Comparison of ENCODE assay signal across 18 mouse cellular contexts in the genomic region with DNA sequence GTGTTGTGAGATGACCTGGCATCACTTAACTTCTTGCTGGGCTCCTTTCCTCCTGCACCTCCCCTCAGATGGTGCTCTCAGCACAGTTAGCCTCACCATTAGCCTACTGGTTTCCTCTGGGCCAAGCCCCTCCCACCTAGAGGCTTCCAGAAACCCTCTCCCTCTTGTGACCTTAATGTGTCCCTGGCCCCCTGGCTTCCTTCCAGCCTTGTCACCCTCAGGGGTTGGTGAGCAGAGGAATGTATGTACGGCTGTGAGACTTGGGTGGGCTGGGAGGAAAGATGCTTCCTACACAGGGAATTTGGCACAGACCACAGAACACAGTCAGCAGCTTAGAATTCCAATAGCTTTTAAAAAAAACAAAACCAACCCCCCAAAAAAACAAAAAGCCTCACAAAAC. TPM values are rescaled to one million over a fixed set of nuclear protein-coding genes. Genes with fewer than 3 reads are reported as not detected.
DNase-seq lines count a peak whose midpoint lies in the region; ATAC-seq and TF ChIP-seq lines count a peak whose summit lies in the region.
"Had no signal": no experiment of that assay in that cellular context is flagged by ENCODE, and none has a peak within 500 bp of the region (broad histone marks: within the 10 kb centered on the region; RNA-seq: fewer than 3 reads in every experiment).

No protein-coding gene starts in this region.

- no peak overlapping the region for H3K4me3 ChIP-seq in kidney, adult 2 months (ENCODE audit: insufficient read depth, low read depth, low read length)
- H3K4me3 ChIP-seq in kidney, embryonic 15.5 days (replicated peaks), result no peak overlapping the region
- no peak overlapping the region for H3K4me3 ChIP-seq in lung, postnatal 0 days (ENCODE audit: low read depth, low read length)
- H3K4me3 ChIP-seq: forebrain, embryonic 10.5 days; left cerebral cortex, adult 2 months; limb, embryonic 12.5 days; liver, embryonic 15.5 days; neural tube, embryonic 13.5 days had no signal

- ATAC-seq in kidney, embryonic 15.5 days (replicated peaks; ENCODE audit: low FRiP score), result no peak
- no peak for ATAC-seq in lung, postnatal 0 days

- no peak overlapping the region for H3K27ac ChIP-seq in kidney, adult 2 months (ENCODE audit: insufficient read depth, low read depth, low read length)
- no peak overlapping the region for H3K27ac ChIP-seq in kidney, embryonic 15.5 days
- no peak overlapping the region for H3K27ac ChIP-seq in lung, postnatal 0 days (ENCODE audit: low read length)
- H3K27ac ChIP-seq: forebrain, embryonic 10.5 days; left cerebral cortex, adult 2 months; limb, embryonic 12.5 days; liver, embryonic 15.5 days; neural tube, embryonic 13.5 days had no signal

- H3K9me3 ChIP-seq in kidney, embryonic 15.5 days (replicated peaks), result no peaks in the 10 kb centered on the region
- H3K9me3 ChIP-seq in lung, postnatal 0 days (ENCODE audit: low read length), result no peaks in the 10 kb centered on the region
- H3K9me3 ChIP-seq: forebrain, embryonic 10.5 days; limb, embryonic 12.5 days; liver, embryonic 15.5 days; neural tube, embryonic 13.5 days had no signal

- TF ChIP-seq EP300 in lung, postnatal 0 days (IDR thresholded peaks at IDR 0.05), result no peak

- no peak for TF ChIP-seq POLR2A in kidney, adult 2 months (IDR thresholded peaks at IDR 0.05; ENCODE audit: low read depth, low read length)

- H3K27me3 ChIP-seq in kidney, adult 2 months (replicated peaks; ENCODE audit: control insufficient read depth, insufficient read depth, low read length), result no peaks in the 10 kb centered on the region
- H3K27me3 ChIP-seq in kidney, embryonic 15.5 days, result no peaks in the 10 kb centered on the region
- H3K27me3 ChIP-seq in lung, postnatal 0 days (replicated peaks; ENCODE audit: insufficient read depth, low read length), result no peaks in the 10 kb centered on the region
- H3K27me3 ChIP-seq: CH12.LX; limb, embryonic 12.5 days; liver, embryonic 15.5 days; neural tube, embryonic 13.5 days had no signal

- H3K36me3 ChIP-seq in kidney, adult 2 months (ENCODE audit: control insufficient read depth, insufficient read depth, low read length), result no peaks in the 10 kb centered on the region
- peaks cover 41% of the 10 kb centered on the region for H3K36me3 ChIP-seq in kidney, embryonic 15.5 days
- peaks cover 2% of the 10 kb centered on the region; the same call in 1 of the 2 replicates for H3K36me3 ChIP-seq in lung, postnatal 0 days (ENCODE audit: insufficient read depth, low read length)

- no peak overlapping the region for H3K4me2 ChIP-seq in kidney, embryonic 15.5 days
- no peak overlapping the region for H3K4me2 ChIP-seq in lung, postnatal 0 days (replicated peaks; ENCODE audit: low read depth, low read length)
- H3K4me2 ChIP-seq: limb, embryonic 12.5 days; liver, embryonic 15.5 days; neural tube, embryonic 13.5 days had no signal

- H3K9ac ChIP-seq in kidney, embryonic 15.5 days, result no peak overlapping the region
- no peak overlapping the region for H3K9ac ChIP-seq in lung, postnatal 0 days (replicated peaks; ENCODE audit: low read depth)
- H3K9ac ChIP-seq: limb, embryonic 12.5 days; liver, embryonic 15.5 days; neural tube, embryonic 13.5 days had no signal

- WGBS in kidney, adult 2 months, result 43% methylated on average over 1 of the region's 1 CpGs
- 45% methylated on average over 1 of the region's 1 CpGs for WGBS in kidney, embryonic 15.5 days
- 48% methylated on average over 1 of the region's 1 CpGs for WGBS in lung, postnatal 0 days

- H3K4me1 ChIP-seq in kidney, adult 2 months (ENCODE audit: control insufficient read depth, insufficient read depth, low read length), result no peaks in the 10 kb centered on the region
- H3K4me1 ChIP-seq in kidney, embryonic 15.5 days, result peaks cover 16% of the 10 kb centered on the region; the same call in 1 of the 2 replicates
- no peaks in the 10 kb centered on the region for H3K4me1 ChIP-seq in lung, postnatal 0 days (ENCODE audit: insufficient read depth, low read depth, low read length)
- H3K4me1 ChIP-seq: forebrain, embryonic 10.5 days; neural tube, embryonic 13.5 days had no signal

- no peak for TF ChIP-seq CTCF in kidney, adult 2 months (conservative IDR thresholded peaks at IDR 0.05; ENCODE audit: insufficient read depth, insufficient read length, low read depth, low read length)
- no peak for TF ChIP-seq CTCF in lung, postnatal 0 days (IDR thresholded peaks at IDR 0.05)

- peak; percentile 46 for DNase-seq in adrenal gland, adult 2 months
- no peak for DNase-seq in adrenal gland, postnatal 4 days (ENCODE audit: low spot score in 2 of 2)
- DNase-seq in kidney, adult 2 months, result peak; percentile 34
- DNase-seq in lung, postnatal 4 days, result peak; percentile 37 to 72
- no peak for DNase-seq in lung, postnatal 0 days (ENCODE audit: low spot score)
- DNase-seq in left cerebral cortex, adult 11 months (ENCODE audit: low spot score), result no peak
- no peak for DNase-seq in adipocyte (ENCODE audit: low spot score)
- DNase-seq: adrenal gland, postnatal 10 days; cerebellum, adult 2 months; gastrocnemius, postnatal 10 days; thymus, adult 2 months had no signal

RNA-seq across cellular contexts. Expression of gene Slc7a5, which starts 26.7 kb away (rescaled TPM):
- 10 to 100 TPM; 38.9 to 46.4 TPM for total RNA-seq in adrenal gland, adult 2 months (2021)
- polyA plus RNA-seq in adrenal gland, adult 2 months (2012; rRNA removed), result 93.9 and 97.5 TPM in 2 replicates
- 10 to 100 TPM; 56.2 to 59.0 TPM for total RNA-seq in adrenal gland, postnatal 4 days (2021)
- polyA plus RNA-seq in kidney, adult 2 months (2012; rRNA removed), result 4.3 and 4.6 TPM in 2 replicates
- 16.7 and 19.3 TPM in 2 replicates for polyA plus RNA-seq in kidney, embryonic 15.5 days (2015; fragmentation: Nextera tagmentation; extraction: Ambion mirVana)
- 4.3 and 7.5 TPM in 2 replicates for polyA plus RNA-seq in lung, postnatal 0 days (2015; fragmentation: Nextera tagmentation; extraction: Ambion mirVana)

RNA-seq across cellular contexts. Expression of gene Klhdc4, which starts 51.4 kb away (rescaled TPM):
- total RNA-seq in adrenal gland, adult 2 months (2021), result 10 to 100 TPM; 17.2 to 25.6 TPM
- polyA plus RNA-seq in adrenal gland, adult 2 months (2012; rRNA removed), result 12.2 and 14.9 TPM in 2 replicates
- total RNA-seq in adrenal gland, postnatal 4 days (2021), result 10 to 100 TPM; 29.9 TPM
- polyA plus RNA-seq in kidney, adult 2 months (2012; rRNA removed), result 14.6 and 16.4 TPM in 2 replicates
- 42.7 and 45.5 TPM in 2 replicates for polyA plus RNA-seq in kidney, embryonic 15.5 days (2015; fragmentation: Nextera tagmentation; extraction: Ambion mirVana)
- polyA plus RNA-seq in lung, postnatal 0 days (2015; fragmentation: Nextera tagmentation; extraction: Ambion mirVana), result 22.9 and 28.4 TPM in 2 replicates

Comparison
In these comparisons a context has a peak if more than half of its experiments do, and no peak if none do; other contexts are left out.
1. DNase-seq: peak in adrenal gland, adult 2 months (single experiment), kidney, adult 2 months (single experiment) and lung, postnatal 4 days (2 of 2); none in adrenal gland, postnatal 4 days (0 of 2), lung, postnatal 0 days (single experiment), left cerebral cortex, adult 11 months (single experiment) and adipocyte (single experiment).